Mouse (Mus musculus) CH12.LX (cell line): ENCODE data around the gene Ank3. TPM values are rescaled to one million over a fixed set of nuclear protein-coding genes. Genes with fewer than 3 reads are reported as not detected.

Experiments used
- DNase-seq: peaks from one replicate; pipeline ENCODE4 v3.0.0-alpha.2; 2013; ENCODE audit errors: extremely low read depth
- H3K27ac ChIP-seq: 2 replicates; pipeline ENCODE4 v1.5.1; 2012; ENCODE audit warnings: low read depth, mild to moderate bottlenecking, control low read depth, moderate library complexity; ENCODE audit not compliant: insufficient read depth
- H3K27me3 ChIP-seq: replicated peaks from 2 replicates; pipeline ENCODE3; 2012; ENCODE audit warnings: inconsistent platforms
- H3K36me3 ChIP-seq, 2 experiments: replicated peaks in 1 of 2; 2 replicates each; pipeline versions ENCODE3 to v1.6.1; 2012; ENCODE audit warnings: inconsistent platforms in 1 of 2, low read length in 1 of 2, mild to moderate bottlenecking in 1 of 2, mixed read lengths in 1 of 2, moderate library complexity in 1 of 2; ENCODE audit not compliant: control insufficient read depth in 1 of 2, insufficient read depth in 1 of 2
- H3K4me1 ChIP-seq, 2 experiments: 2 replicates each; pipeline ENCODE4 v1.6.1; 2012; ENCODE audit warnings: inconsistent platforms in 1 of 2, moderate library complexity in 1 of 2; ENCODE audit not compliant: insufficient read depth in 2 of 2, control insufficient read depth in 1 of 2
- H3K4me2 ChIP-seq: 2 replicates; pipeline ENCODE4 v1.6.1; 2012; ENCODE audit warnings: low read depth, mild to moderate bottlenecking, control low read depth; ENCODE audit not compliant: poor library complexity, insufficient read depth, severe bottlenecking
- H3K4me3 ChIP-seq, 3 experiments: fragments of 150-350 bp in 1 of 3; sonication (generic) in 1 of 3; replicated peaks in 1 of 3; 2 replicates each; pipeline versions ENCODE3 to v1.5.1; 2011 to 2012; ENCODE audit warnings: low read depth in 2 of 3, low read length in 2 of 3, mild to moderate bottlenecking in 2 of 3, moderate library complexity in 2 of 3, control low read depth in 1 of 3, improper control_type of control experiment in 1 of 3, inconsistent platforms in 1 of 3, mixed read lengths in 1 of 3; ENCODE audit not compliant: poor library complexity in 1 of 3
- H3K79me2 ChIP-seq: replicated peaks from 2 replicates; pipeline ENCODE4 v1.6.1; 2012; ENCODE audit warnings: mild to moderate bottlenecking, moderate library complexity; ENCODE audit not compliant: control insufficient read depth, poor library complexity, insufficient read depth, severe bottlenecking; ENCODE audit errors: extremely low read depth
- H3K9ac ChIP-seq: 2 replicates; pipeline ENCODE4 v1.6.1; 2012; ENCODE audit warnings: low read depth, mild to moderate bottlenecking, control low read depth, moderate library complexity; ENCODE audit not compliant: insufficient read depth
- H3K9me3 ChIP-seq: replicated peaks from 2 replicates; pipeline ENCODE3; 2012; ENCODE audit warnings: low read length, inconsistent platforms, mixed read lengths
- BHLHE40 ChIP-seq: IDR thresholded peaks from 2 replicates; pipeline ENCODE4 v1.6.1; 2011; ENCODE audit warnings: mild to moderate bottlenecking, low read depth, low read length, improper control_type of control experiment
- ETS1 ChIP-seq: conservative IDR thresholded peaks from 2 replicates; pipeline ENCODE4 v1.6.1; 2012; ENCODE audit warnings: low read depth, mild to moderate bottlenecking, inconsistent platforms, low read length, improper control_type of control experiment, moderate library complexity
- HCFC1 ChIP-seq: IDR thresholded peaks from 2 replicates; pipeline ENCODE4 v1.6.1; 2012; ENCODE audit warnings: low read depth, mild to moderate bottlenecking, inconsistent platforms, low read length, improper control_type of control experiment
- JUND ChIP-seq: conservative IDR thresholded peaks from 2 replicates; pipeline ENCODE4 v1.6.1; 2011; ENCODE audit warnings: low read depth, low read length, improper control_type of control experiment
- MAX ChIP-seq: IDR thresholded peaks from 2 replicates; pipeline ENCODE4 v1.6.1; 2011; ENCODE audit warnings: low read length, improper control_type of control experiment
- MAZ ChIP-seq: IDR thresholded peaks from 2 replicates; pipeline ENCODE4 v1.6.1; 2012; ENCODE audit warnings: low read depth, mild to moderate bottlenecking, inconsistent platforms, low read length, improper control_type of control experiment, moderate library complexity
- MXI1 ChIP-seq: IDR thresholded peaks from 2 replicates; pipeline ENCODE4 v1.6.1; 2011; ENCODE audit warnings: mild to moderate bottlenecking, low read depth, low read length, improper control_type of control experiment
- NELFE ChIP-seq: IDR thresholded peaks from 2 replicates; pipeline ENCODE4 v1.6.1; 2011; ENCODE audit warnings: low read depth, low read length, improper control_type of control experiment
- NRF1 ChIP-seq: IDR thresholded peaks from 2 replicates; pipeline ENCODE4 v1.6.1; 2014; ENCODE audit warnings: low read depth, mild to moderate bottlenecking, inconsistent platforms, low read length, improper control_type of control experiment, moderate library complexity
- POLR2A ChIP-seq: IDR thresholded peaks from 2 replicates; pipeline ENCODE4 v1.6.1; 2011; ENCODE audit warnings: low read depth, mild to moderate bottlenecking, improper control_type of control experiment, low read length
- POLR2AphosphoS2 ChIP-seq: IDR thresholded peaks from 2 replicates; pipeline ENCODE4 v1.6.1; 2011; ENCODE audit warnings: low read depth, low read length, improper control_type of control experiment
- SMC3 ChIP-seq: IDR thresholded peaks from 2 replicates; pipeline ENCODE4 v1.6.1; 2011; ENCODE audit warnings: low read depth, low read length, improper control_type of control experiment
- TBP ChIP-seq: conservative IDR thresholded peaks from 2 replicates; pipeline ENCODE4 v1.6.1; 2011; ENCODE audit warnings: low read depth, low read length, improper control_type of control experiment
- TCF12 ChIP-seq: IDR thresholded peaks from 2 replicates; pipeline ENCODE4 v1.6.1; 2014; ENCODE audit warnings: low read depth, mild to moderate bottlenecking, inconsistent platforms, low read length, improper control_type of control experiment
- UBTF ChIP-seq: IDR thresholded peaks from 2 replicates; pipeline ENCODE4 v1.6.1; 2012; ENCODE audit warnings: low read depth, mild to moderate bottlenecking, inconsistent platforms, low read length, improper control_type of control experiment, moderate library complexity
- USF1 ChIP-seq: IDR thresholded peaks from 2 replicates; pipeline ENCODE4 v1.6.1; 2014; ENCODE audit warnings: low read depth, mild to moderate bottlenecking, inconsistent platforms, low read length, improper control_type of control experiment
- USF2 ChIP-seq: conservative IDR thresholded peaks from 2 replicates; pipeline ENCODE4 v1.6.1; 2011; ENCODE audit warnings: low read depth, low read length, improper control_type of control experiment
- ZNF384 ChIP-seq: IDR thresholded peaks from 2 replicates; pipeline ENCODE4 v1.6.1; 2012; ENCODE audit warnings: low read depth, low read length, improper control_type of control experiment, inconsistent platforms
- dilution Hi-C: fragments of 300-500 bp; cut with MboI; formaldehyde crosslinking; loops from 2 replicates; pipeline ENCODE4 v1.14.3; 2020; ENCODE audit warnings: low sequenced_read_pairs; ENCODE audit not compliant: extremely low pct_unique_long_range_greater_than_20kb, extremely low pct_ligation_motif_present
- in situ Hi-C: fragments of 300-500 bp; cut with MboI; formaldehyde crosslinking; loops from 3 replicates; pipeline ENCODE4 v1.14.3; 2019; ENCODE audit warnings: low sequenced_read_pairs, low pct_ligation_motif_present, low pct_unique_long_range_greater_than_20kb, mixed read lengths
- polyA plus RNA-seq: library from polyadenylated mRNA; unstranded; fragments of >175 nt; gene quantifications from 2 replicates; pipeline ENCODE4 v1.2.1, GENCODE M21; 2012; ENCODE audit warnings: low read depth; ENCODE audit not compliant: insufficient read length
- total RNA-seq, 2 experiments: library from RNA; depleted of rRNA; stranded (reverse); fragments of 300-350 nt in 1 of 2; fragments of >200 nt in 1 of 2; gene quantifications; 2 replicates each; pipeline ENCODE4 v1.2.3; 2012 to 2014

The Ank3 gene
- total and polyA plus RNA-seq, 3 experiments, result 4.7 to 8.3 (median 6.2) TPM

GRCm38 (mm10) chr10:69467182-69467581 lies 68.6 kb downstream of the Ank3 start:
- TF ChIP-seq SMC3 (no peak), BHLHE40 (no peak), TCF12 (no peak)
- H3K36me3 ChIP-seq, result no peaks in the 10 kb centered on the region
- H3K9ac ChIP-seq, result no peak overlapping the region
- no peak overlapping the region for H3K4me3 ChIP-seq
- H3K9me3 ChIP-seq, result no peaks in the 10 kb centered on the region
- no peak overlapping the region for H3K4me2 ChIP-seq
- dilution Hi-C loops, result no loop called here
- H3K27ac ChIP-seq, result no peak overlapping the region
- H3K27me3 ChIP-seq, result no peaks in the 10 kb centered on the region
- in situ Hi-C loops, result loop anchor here (25.0 kb wide), 2 partner anchors 370 to 820 kb away; no protein-coding TSS in a partner anchor
- no peaks in the 10 kb centered on the region for H3K79me2 ChIP-seq
- no peak for DNase-seq
- peaks cover 0 to 36% of the 10 kb centered on the region in 2 experiments; a peak in 2 of 4 replicates for H3K4me1 ChIP-seq

GRCm38 (mm10) chr10:69471841-69472240 lies 73.3 kb downstream of the Ank3 start:
- no peaks in the 10 kb centered on the region for H3K27me3 ChIP-seq
- H3K4me3 ChIP-seq, result no peak overlapping the region
- H3K79me2 ChIP-seq, result no peaks in the 10 kb centered on the region
- dilution Hi-C loops, result no loop called here
- no peak for DNase-seq
- H3K4me2 ChIP-seq, result no peak overlapping the region
- no peaks in the 10 kb centered on the region for H3K36me3 ChIP-seq
- TF ChIP-seq TBP (no peak), ETS1 (no peak), NELFE (no peak), MAZ (no peak), MXI1 (no peak), ZNF384 (no peak), USF2 (no peak), MAX (no peak), SMC3 (no peak), NRF1 (no peak), USF1 (no peak), JUND (no peak), POLR2A (no peak), BHLHE40 (no peak), UBTF (no peak), POLR2AphosphoS2 (no peak), HCFC1 (no peak)
- TF ChIP-seq, all 38 proteins: peak for 0
- no peak overlapping the region for H3K9ac ChIP-seq
- peaks cover 0 to 29% of the 10 kb centered on the region in 2 experiments; a peak in 2 of 4 replicates for H3K4me1 ChIP-seq
- in situ Hi-C loops, result loop anchor here (25.0 kb wide), 2 partner anchors 365 to 815 kb away; no protein-coding TSS in a partner anchor
- H3K27ac ChIP-seq, result no peak overlapping the region
- no peaks in the 10 kb centered on the region for H3K9me3 ChIP-seq
